Mouse (Mus musculus) heart, postnatal 0 days (tissue): ENCODE data around the gene Lpar3.

Experiments used
- CTCF ChIP-seq: IDR thresholded peaks from 2 replicates; pipeline ENCODE4 v1.5.1; 2016; ENCODE audit warnings: antibody characterized with exemption, control low read depth, low read depth
- EP300 ChIP-seq: IDR thresholded peaks from 2 replicates; pipeline ENCODE4 v1.6.1; 2016; ENCODE audit warnings: antibody characterized with exemption, low read depth

GRCm38 (mm10) chr3:146318520-146318938 is 97.8 kb downstream of the Lpar3 start:
- no peak for TF ChIP-seq CTCF
- TF ChIP-seq EP300: no peak
